Mouse (Mus musculus) heart, postnatal 25 days (tissue): ENCODE measurements around the gene Mb21d2. TPM values are rescaled to one million over a fixed set of nuclear protein-coding genes. Genes with fewer than 3 reads are reported as not detected.

ENCODE experiments used
- DNase-seq: peaks from one replicate; pipeline ENCODE4 v3.0.0; 2022; ENCODE audit warnings: low spot score
- intact Hi-C: fragments of 180-260 bp; cut with DNase I; formaldehyde crosslinking; loops from one replicate; pipeline ENCODE4 v1.15.1; 2025
- total RNA-seq, 2 experiments: library from RNA; stranded (reverse); gene quantifications; 2 replicates each; pipeline ENCODE4 v1.2.3; 2021

Gene Mb21d2
- 1 to 10 TPM; 6.7 to 8.0 TPM for total RNA-seq

GRCm38 (mm10) chr16:28928815-28929685, at the start of gene Mb21d2:
Gene Mb21d2 (minus strand): TSS chr16:28929673.
- DNase-seq: peak; percentile 28
- intact Hi-C loops: loop anchor here (1.0 kb wide), 1 partner anchor 89 kb away; no protein-coding TSS in a partner anchor

DNA sequence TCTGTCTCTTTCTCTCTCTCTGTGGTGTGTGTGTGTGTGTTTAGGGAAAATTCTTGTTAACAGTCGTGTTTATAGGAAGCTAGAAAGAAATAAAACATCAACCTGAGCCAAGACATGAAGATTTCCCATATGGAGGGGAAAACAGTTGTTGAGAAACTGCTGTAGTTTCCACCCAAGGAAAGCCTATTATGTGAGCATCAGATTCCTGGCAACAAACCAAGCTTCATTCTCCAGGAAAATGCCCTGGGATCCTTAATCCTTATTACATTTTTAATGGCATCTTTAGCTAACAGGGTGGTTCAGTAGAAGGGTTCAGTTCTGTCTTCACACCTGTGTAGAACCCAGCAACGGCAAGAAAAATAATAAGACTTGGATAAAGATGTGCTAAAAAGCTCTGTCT, 36.8 kb upstream of the Mb21d2 start:
- intact Hi-C loops: no loop called here
- DNase-seq: no peak

GRCm38 (mm10) chr16:28964048-28964447, 34.6 kb upstream of the Mb21d2 start:
- intact Hi-C loops: no loop called here
- no peak for DNase-seq

DNA sequence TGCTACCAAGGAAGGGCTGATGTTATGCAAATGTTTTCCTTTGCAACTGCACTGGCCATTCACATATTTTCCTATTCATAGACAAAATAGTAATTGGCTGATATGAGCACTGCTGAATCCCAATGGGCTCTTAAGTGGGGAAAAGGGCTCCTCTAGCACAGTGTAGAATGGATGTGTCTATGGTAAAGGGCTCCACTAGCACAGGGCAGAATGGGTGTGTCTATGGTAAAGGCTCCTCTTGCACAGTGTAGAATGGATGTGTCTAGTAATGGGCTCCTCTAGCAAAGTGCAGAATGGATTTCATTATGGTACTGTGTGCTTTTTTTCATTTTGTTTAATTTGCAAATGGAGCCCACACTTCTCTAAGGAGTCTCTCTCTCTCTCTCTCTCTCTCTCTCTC, 33.5 kb upstream of the Mb21d2 start:
- no peak for DNase-seq
- intact Hi-C loops: no loop called here

- DNase-seq: no peak
- intact Hi-C loops: no loop called here
Observed at GRCm38 (mm10) chr16:28949810-28950209, 20.3 kb upstream of the Mb21d2 start.

GRCm38 (mm10) chr16:28943254-28943653, 13.8 kb upstream of the Mb21d2 start:
- no peak for DNase-seq
- intact Hi-C loops: no loop called here

- intact Hi-C loops: loop anchor here (10.0 kb wide), 1 partner anchor 639 kb away; the partner anchor contains the start of gene Opa1
- DNase-seq: no peak
Observed at GRCm38 (mm10) chr16:28936181-28936792, 6.8 kb upstream of the Mb21d2 start.

DNA sequence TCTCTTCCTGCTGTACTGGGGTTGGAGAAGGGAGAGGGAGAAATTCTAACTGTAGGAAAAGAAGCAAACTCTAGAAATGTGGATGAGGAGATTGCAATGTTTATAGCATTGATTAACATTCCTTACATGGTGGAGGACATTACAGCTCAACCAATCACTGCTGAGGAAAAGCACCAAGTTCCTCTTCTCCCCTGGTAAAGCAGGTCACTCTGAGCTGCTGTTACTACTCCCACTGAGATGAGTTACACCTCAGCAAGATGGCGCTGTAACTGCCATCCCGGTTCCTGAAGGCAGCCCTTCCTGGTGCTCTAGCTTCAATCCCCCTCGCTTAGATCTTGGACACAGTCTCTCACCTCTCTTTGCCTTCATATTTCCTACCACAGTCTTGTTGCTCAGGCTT, 6.2 kb upstream of the Mb21d2 start:
- intact Hi-C loops: loop anchor here (10.0 kb wide), 1 partner anchor 639 kb away; the partner anchor contains the start of gene Opa1
- DNase-seq: no peak

DNA sequence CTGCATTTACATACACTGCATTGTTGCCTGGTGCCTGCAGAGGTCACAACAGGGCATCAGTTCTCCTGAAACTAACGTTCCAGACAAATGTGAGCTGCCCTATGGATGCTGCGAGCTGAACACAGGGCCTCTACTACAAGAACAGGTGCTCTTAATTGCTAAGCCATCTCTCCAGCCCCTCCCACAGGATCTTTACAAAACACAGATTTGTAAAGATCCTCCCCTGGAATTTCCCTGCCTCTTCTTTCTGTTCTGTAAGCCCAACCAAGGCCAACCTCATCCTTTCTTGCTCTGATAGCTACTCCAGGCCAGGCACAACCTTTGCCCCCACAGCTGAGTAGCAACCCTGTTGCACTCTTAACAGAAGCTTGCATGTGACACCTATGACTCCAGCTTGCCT, 1.7 kb upstream of the Mb21d2 start:
- intact Hi-C loops: loop anchor here (5.0 to 10.0 kb wide), 2 partner anchors 69 to 644 kb away; partner anchors contain the start of gene Opa1
- no peak for DNase-seq

GRCm38 (mm10) chr16:28930426-28930825, 953 bp upstream of the Mb21d2 start:
- intact Hi-C loops: loop anchor here (5.0 to 10.0 kb wide), 2 partner anchors 68 to 644 kb away; partner anchors contain the start of gene Opa1
- DNase-seq: no peak

DNA sequence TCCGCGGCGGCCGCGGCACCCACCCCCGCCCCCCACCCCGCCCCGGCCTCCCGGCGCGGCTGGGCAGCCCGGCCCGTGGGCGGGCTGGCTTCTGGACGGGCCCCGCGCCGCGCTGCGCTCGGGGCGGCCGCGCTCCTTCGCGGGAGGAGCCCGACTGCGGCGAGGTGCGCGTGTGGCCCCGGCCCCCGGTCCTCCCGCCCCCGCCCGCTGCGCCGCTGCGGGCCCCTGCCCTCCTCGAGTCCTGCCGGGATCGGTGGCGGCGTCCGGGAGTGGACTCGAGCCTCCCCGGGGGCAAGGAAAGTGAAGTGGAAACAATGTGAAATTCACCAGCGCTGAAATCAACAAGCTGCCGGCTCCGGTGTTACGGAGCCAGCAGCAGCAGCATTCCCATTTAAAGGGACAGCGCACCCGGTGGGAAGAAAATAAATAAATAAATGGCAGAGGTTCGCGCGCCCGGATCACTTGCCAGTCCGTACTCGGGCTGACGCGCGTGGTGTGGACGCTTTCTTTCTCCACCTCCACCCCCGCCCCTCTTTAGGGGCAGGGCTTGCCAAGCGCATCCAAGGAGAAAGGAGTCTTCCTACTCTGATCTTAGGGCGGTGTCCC, 316 bp upstream of the Mb21d2 start:
- DNase-seq: peak; percentile 35
- intact Hi-C loops: loop anchor here (1.0 to 10.0 kb wide), 3 partner anchors 67 to 645 kb away; partner anchors contain the start of gene Opa1

DNA sequence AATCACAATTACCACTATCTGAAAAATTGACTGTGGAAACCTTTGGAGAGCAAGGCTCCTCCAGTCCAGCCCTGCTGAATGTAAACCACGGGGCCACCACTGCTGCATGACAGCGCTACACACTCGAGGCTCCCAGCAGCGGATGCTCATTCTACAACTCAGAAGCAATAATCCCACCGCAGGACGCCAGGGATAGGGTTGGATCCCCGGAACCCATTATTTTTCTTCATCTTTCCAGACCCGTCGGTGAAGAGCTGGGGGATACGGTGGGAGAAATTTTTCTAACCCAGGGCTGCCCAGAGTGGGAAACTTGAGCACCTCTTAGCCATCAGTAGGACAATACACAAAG, 1.0 kb downstream of the Mb21d2 start:
- intact Hi-C loops: no loop called here
- DNase-seq: no peak

GRCm38 (mm10) chr16:28927381-28927780, 2.1 kb downstream of the Mb21d2 start:
- intact Hi-C loops: no loop called here

GRCm38 (mm10) chr16:28919320-28919885, 10.1 kb downstream of the Mb21d2 start:
- intact Hi-C loops: no loop called here
- DNase-seq: no peak

More at GRCm38 (mm10) chr16:28927381-28927780, 2.1 kb downstream of the Mb21d2 start:
- DNase-seq: no peak

DNA sequence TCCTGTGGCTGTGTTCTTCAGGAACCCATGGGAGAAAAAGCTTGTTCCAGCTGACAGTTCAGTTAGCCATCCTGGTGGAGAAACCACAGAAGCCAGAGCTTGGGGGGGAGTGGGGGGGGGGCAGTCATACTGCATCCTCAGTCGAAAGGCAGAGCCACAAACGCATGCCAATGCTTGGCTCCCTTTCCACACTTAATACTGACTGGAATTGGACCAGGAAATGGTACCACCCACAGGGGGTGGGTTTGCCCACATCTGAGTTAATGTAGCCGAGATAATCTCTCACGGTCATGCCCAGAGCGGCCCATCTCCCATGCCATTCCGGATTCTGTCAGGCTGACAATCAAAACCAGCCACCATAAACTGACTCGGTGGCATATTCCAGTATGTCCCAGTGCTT, 14.1 kb downstream of the Mb21d2 start:
- DNase-seq: no peak
- intact Hi-C loops: no loop called here

GRCm38 (mm10) chr16:28914709-28915108, 14.8 kb downstream of the Mb21d2 start:
- DNase-seq: no peak
- intact Hi-C loops: no loop called here

DNA sequence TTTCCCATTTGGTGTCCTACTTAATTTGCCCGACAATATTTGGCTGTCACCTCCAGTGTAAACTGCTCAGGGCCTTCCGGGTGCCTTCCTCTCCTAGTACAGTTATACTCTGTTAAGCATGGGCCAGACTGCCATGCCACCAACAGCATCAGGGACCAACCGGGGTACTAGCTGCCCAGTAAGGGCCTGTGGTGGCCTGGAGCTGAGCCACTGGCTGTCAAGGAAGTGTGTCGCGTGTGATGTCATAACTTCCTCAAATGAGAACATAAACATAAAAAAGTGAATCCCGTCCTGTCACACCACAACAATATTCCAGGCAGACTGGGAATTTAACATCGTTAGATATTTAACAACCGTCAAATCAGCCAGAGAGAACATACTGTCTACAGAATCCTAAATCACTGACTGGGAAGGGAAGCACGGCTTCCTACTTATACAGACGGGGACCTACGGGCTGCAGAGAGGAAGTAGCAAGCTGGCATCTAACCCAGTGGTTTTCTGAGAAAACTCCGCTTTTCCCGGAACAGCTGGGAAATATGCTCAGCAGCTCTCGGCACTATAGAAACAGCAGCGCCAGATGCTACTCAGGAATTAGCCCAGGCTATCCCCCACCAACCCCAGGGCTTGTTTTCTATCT, 17.9 kb downstream of the Mb21d2 start:
- DNase-seq: no peak
- intact Hi-C loops: no loop called here

DNA sequence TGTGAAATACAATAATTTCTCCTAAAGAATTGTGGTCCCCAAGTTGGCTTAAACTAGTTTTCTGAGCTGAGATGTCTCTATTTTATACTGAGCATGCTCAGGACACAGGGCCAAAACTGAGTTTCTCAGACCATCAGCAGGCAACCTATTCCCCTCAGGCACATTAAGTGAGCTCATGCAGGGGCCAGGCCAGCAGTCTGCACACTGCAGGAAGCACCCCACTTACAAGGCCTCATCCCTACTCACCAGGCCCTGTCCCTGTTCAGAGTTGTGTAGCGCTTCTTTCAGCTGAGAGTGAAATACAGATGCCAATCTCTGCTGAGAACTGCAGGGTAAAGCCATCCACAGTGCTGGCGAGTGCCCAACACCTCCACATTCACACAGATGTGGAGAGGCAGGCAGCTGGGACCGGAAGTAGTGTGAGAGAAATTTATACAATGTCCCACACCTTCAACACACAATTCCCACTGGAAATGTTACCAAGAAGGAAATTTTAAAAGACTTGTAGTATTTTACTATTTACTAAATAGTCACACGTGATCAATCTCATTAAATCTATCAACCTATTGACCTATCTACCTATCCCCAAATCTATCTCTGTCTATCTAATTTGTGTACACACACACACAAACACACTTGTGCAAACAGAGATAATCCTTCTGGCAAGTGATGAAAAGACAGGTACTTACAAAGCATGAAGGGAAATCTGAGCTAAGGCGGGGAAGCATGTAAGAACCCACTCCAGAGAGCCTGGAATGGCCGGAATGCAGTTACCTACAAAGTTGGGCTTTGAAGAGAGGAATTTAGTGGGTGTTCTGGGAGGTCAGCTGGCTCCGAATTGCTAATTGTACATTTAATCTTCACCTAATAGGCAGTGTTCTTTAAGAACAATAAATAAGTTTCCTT, 22.9 kb downstream of the Mb21d2 start:
- DNase-seq: no peak
- intact Hi-C loops: no loop called here
